ENCODE assay signal across 24 mouse cellular contexts in the genomic region with DNA sequence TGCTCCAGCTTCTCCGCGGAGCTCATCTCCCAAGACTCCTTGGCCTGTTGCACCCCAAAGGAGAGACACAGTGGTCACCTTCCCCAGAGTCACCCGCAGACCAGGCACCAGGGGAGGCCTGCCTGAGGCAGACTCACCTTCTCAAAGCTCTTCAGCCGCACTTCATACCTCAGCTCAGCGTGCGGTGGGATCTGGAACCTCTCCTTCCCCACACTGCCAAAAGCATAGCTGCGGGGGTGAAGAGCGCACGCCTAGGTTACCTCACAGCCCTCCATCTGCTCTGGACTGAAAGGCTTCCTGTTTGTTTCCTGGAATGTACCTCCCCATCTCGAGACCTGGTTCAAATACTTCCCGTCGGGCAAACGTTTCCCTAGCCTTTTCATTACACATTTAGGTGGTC. TPM values are rescaled to one million over a fixed set of nuclear protein-coding genes. Genes with fewer than 3 reads are reported as not detected.
A peak's percentile ranks its signal among the peaks of the same experiment; 100 is the strongest.
DNase-seq lines count a peak whose midpoint lies in the region; TF ChIP-seq lines count a peak whose summit lies in the region.
"Had no signal": no experiment of that assay in that cellular context is flagged by ENCODE, and none has a peak within 500 bp of the region (broad histone marks: within the 10 kb centered on the region; RNA-seq: fewer than 3 reads in every experiment).

No protein-coding gene starts in this region.

- peak overlapping the region; percentile 49 for H3K27ac ChIP-seq in cerebellum, adult 2 months (ENCODE audit: insufficient read depth, low read length)
- no peak overlapping the region for H3K27ac ChIP-seq in midbrain, embryonic 10.5 days (replicated peaks)
- H3K27ac ChIP-seq: embryonic facial prominence, embryonic 13.5 days; forebrain, embryonic 12.5 days; hindbrain, embryonic 12.5 days had no signal

- no peak for TF ChIP-seq CTCF in cerebellum, adult 2 months (IDR thresholded peaks at IDR 0.05; ENCODE audit: borderline replicate concordance, insufficient read depth, low read depth, low read length)

- TF ChIP-seq POLR2A in cerebellum, adult 2 months (IDR thresholded peaks at IDR 0.05; ENCODE audit: borderline replicate concordance, insufficient read depth, low read length): no peak

- intact Hi-C loops in left cerebral cortex, postnatal 25 days (cut with DNase I): no loop called here

- no peak overlapping the region for H3K4me3 ChIP-seq in cerebellum, adult 2 months (replicated peaks; ENCODE audit: insufficient read depth, low read depth, low read length)
- H3K4me3 ChIP-seq in midbrain, embryonic 10.5 days: no peak overlapping the region
- H3K4me3 ChIP-seq: embryonic facial prominence, embryonic 13.5 days; forebrain, embryonic 12.5 days; hindbrain, embryonic 12.5 days had no signal

- H3K9me3 ChIP-seq in midbrain, embryonic 10.5 days (replicated peaks): no peaks in the 10 kb centered on the region
- H3K9me3 ChIP-seq: embryonic facial prominence, embryonic 13.5 days; forebrain, embryonic 12.5 days; G1E; hindbrain, embryonic 12.5 days had no signal

- peaks cover 32% of the 10 kb centered on the region for H3K4me1 ChIP-seq in cerebellum, adult 2 months (ENCODE audit: control insufficient read depth, insufficient read depth, low read length)
- H3K4me1 ChIP-seq in midbrain, embryonic 10.5 days: peaks cover 16% of the 10 kb centered on the region

- no peaks in the 10 kb centered on the region for H3K27me3 ChIP-seq in cerebellum, adult 2 months (ENCODE audit: control insufficient read depth, insufficient read depth, low read length)
- H3K27me3 ChIP-seq in midbrain, embryonic 10.5 days (ENCODE audit: low read depth, poor library complexity, severe bottlenecking): no peaks in the 10 kb centered on the region
- H3K27me3 ChIP-seq: embryonic facial prominence, embryonic 13.5 days; forebrain, embryonic 12.5 days; hindbrain, embryonic 12.5 days had no signal

- H3K36me3 ChIP-seq in midbrain, embryonic 10.5 days: peaks cover 82% of the 10 kb centered on the region

- DNase-seq in cerebellum, adult 11 months: peak; percentile 61
- peak; percentile 77 to 83 for DNase-seq in cerebellum, adult 2 months
- peak; percentile 51 to 63 for DNase-seq in cerebellum, postnatal 10 days
- DNase-seq in thymus, postnatal 36 days: no peak
- no peak for DNase-seq in midbrain, embryonic 10.5 days (ENCODE audit: low spot score)
- DNase-seq in left cerebral cortex, postnatal 25 days (ENCODE audit: low spot score in 2 of 2): no peak
- no peak for DNase-seq in spleen, postnatal 14 days (ENCODE audit: low spot score in 2 of 2)
- DNase-seq: adrenal gland, postnatal 10 days; gastrocnemius, postnatal 25 days; heart, postnatal 10 days; heart, postnatal 4 days; kidney, adult 8-10 months had no signal

- 13% methylated on average over 13 of the region's 13 CpGs for WGBS in cerebellum, adult 2 months
- 94% methylated on average over 13 of the region's 13 CpGs for WGBS in midbrain, embryonic 10.5 days

RNA-seq across cellular contexts. Expression of gene Fkbp4, which starts 4.9 kb away (rescaled TPM):
- polyA plus RNA-seq in cerebellum, adult 2 months (2012; rRNA removed): 249 and 256 TPM in 2 replicates
- polyA plus RNA-seq in midbrain, embryonic 10.5 days (2016; fragmentation: Nextera tagmentation; extraction: Ambion mirVana): 652 and 727 TPM in 2 replicates
- 100 to 1,000 TPM; 117 to 119 TPM for total RNA-seq in left cerebral cortex, postnatal 25 days (2021)

RNA-seq across cellular contexts. Expression of gene Itfg2, which starts 8.8 kb away (rescaled TPM):
- 48.1 and 52.5 TPM in 2 replicates for polyA plus RNA-seq in cerebellum, adult 2 months (2012; rRNA removed)
- 41.6 and 42.8 TPM in 2 replicates for polyA plus RNA-seq in midbrain, embryonic 10.5 days (2016; fragmentation: Nextera tagmentation; extraction: Ambion mirVana)
- 10 to 100 TPM; 25.0 to 30.9 TPM for total RNA-seq in left cerebral cortex, postnatal 25 days (2021)

RNA-seq across cellular contexts. Expression of gene Nrip2, which starts 34.5 kb away (rescaled TPM):
- 52.2 and 59.6 TPM in 2 replicates for polyA plus RNA-seq in cerebellum, adult 2 months (2012; rRNA removed)
- polyA plus RNA-seq in midbrain, embryonic 10.5 days (2016; fragmentation: Nextera tagmentation; extraction: Ambion mirVana): 2.5 and 3.5 TPM in 2 replicates
- 1 to 10 TPM; 9.9 to 10.0 TPM for total RNA-seq in left cerebral cortex, postnatal 25 days (2021)
- total RNA-seq: granulocyte monocyte progenitor cell, adult 5-6 weeks had no signal
- polyA plus RNA-seq: G1E had no signal

RNA-seq across cellular contexts. Expression of gene Gm44596, which starts 58.3 kb away (rescaled TPM):
- not detected in 2 replicates for polyA plus RNA-seq in cerebellum, adult 2 months (2012; rRNA removed)
- not detected in 2 replicates for polyA plus RNA-seq in midbrain, embryonic 10.5 days (2016; fragmentation: Nextera tagmentation; extraction: Ambion mirVana)
- total RNA-seq in left cerebral cortex, postnatal 25 days (2021): not detected
- total RNA-seq: adrenal gland, postnatal 10 days; adrenal gland, postnatal 4 days; G1E; gastrocnemius, adult 18-20 months; gastrocnemius, postnatal 25 days; granulocyte monocyte progenitor cell, adult 5-6 weeks; heart, postnatal 10 days; heart, postnatal 4 days had no signal
- polyA plus RNA-seq: embryonic facial prominence, embryonic 13.5 days; forebrain, embryonic 12.5 days; forebrain, embryonic 16.5 days; G1E; heart, embryonic 14.5 days; hindbrain, embryonic 12.5 days; hindbrain, embryonic 16.5 days; inflammation-experienced regulatory T-cells, adult 6 months; intestine, postnatal 0 days had no signal

RNA-seq across cellular contexts. Expression of gene Tex52, which starts 58.3 kb away (rescaled TPM):
- 5.4 and 8.0 TPM in 2 replicates for polyA plus RNA-seq in cerebellum, adult 2 months (2012; rRNA removed)
- 0.56 and 0.66 TPM in 2 replicates for polyA plus RNA-seq in midbrain, embryonic 10.5 days (2016; fragmentation: Nextera tagmentation; extraction: Ambion mirVana)
- total RNA-seq in left cerebral cortex, postnatal 25 days (2021): under 1 TPM; 0.64 to 0.82 TPM
- total RNA-seq: adrenal gland, postnatal 10 days; adrenal gland, postnatal 4 days; gastrocnemius, adult 18-20 months; gastrocnemius, postnatal 25 days; granulocyte monocyte progenitor cell, adult 5-6 weeks; heart, postnatal 10 days; heart, postnatal 4 days had no signal
- polyA plus RNA-seq: G1E; intestine, postnatal 0 days had no signal

Comparison
In these comparisons a context has a peak if more than half of its experiments do, and no peak if none do; other contexts are left out.
1. DNase-seq: peak in cerebellum, adult 11 months (single experiment), cerebellum, adult 2 months (2 of 2) and cerebellum, postnatal 10 days (2 of 2); none in thymus, postnatal 36 days (0 of 2), midbrain, embryonic 10.5 days (single experiment), left cerebral cortex, postnatal 25 days (0 of 2) and spleen, postnatal 14 days (0 of 2).
2. RNA of gene Nrip2, which starts 34.5 kb away (polyA plus RNA-seq): 52.2 to 59.6 TPM in cerebellum, adult 2 months; 2.5 to 3.5 TPM in midbrain, embryonic 10.5 days; every median in the first group is over 10 times any median in the second.